Mouse (Mus musculus) heart, postnatal 0 days (tissue): ENCODE results near the gene Vrk3. TPM values are rescaled to one million over a fixed set of nuclear protein-coding genes. Genes with fewer than 3 reads are reported as not detected.

Experiments used
- ATAC-seq: fragments of 200-750 bp; cut with Nextera tagmentation; 2 replicates; pipeline ENCODE4 v1.8.0; 2017; ENCODE audit warnings: low read depth, moderate number of reproducible peaks, moderate library complexity; ENCODE audit not compliant: insufficient read depth
- DNase-seq: peaks from one replicate; pipeline ENCODE4 v3.0.0-alpha.2; 2016; ENCODE audit warnings: low spot score
- H3K27ac ChIP-seq: fragments of 300-500 bp; sonication (generic); 2 replicates; pipeline ENCODE4 v1.5.1; 2014; ENCODE audit warnings: low read depth, mild to moderate bottlenecking
- H3K27me3 ChIP-seq: fragments of 300-500 bp; sonication (generic); 2 replicates; pipeline ENCODE4 v1.6.1; 2014; ENCODE audit warnings: low read length, mixed read lengths; ENCODE audit not compliant: control insufficient read depth, insufficient read depth
- H3K36me3 ChIP-seq: fragments of 300-500 bp; sonication (generic); replicated peaks from 2 replicates; pipeline ENCODE4 v1.6.1; 2014; ENCODE audit warnings: low read length, mixed read lengths; ENCODE audit not compliant: control insufficient read depth, insufficient read depth
- H3K4me1 ChIP-seq: fragments of 300-500 bp; sonication (generic); 2 replicates; pipeline ENCODE4 v1.6.1; 2014; ENCODE audit warnings: antibody characterized with exemption; ENCODE audit not compliant: control insufficient read depth, insufficient read depth
- H3K4me2 ChIP-seq: fragments of 300-500 bp; sonication (generic); 2 replicates; pipeline ENCODE4 v1.6.1; 2014; ENCODE audit warnings: low read depth, mild to moderate bottlenecking, low read length, moderate library complexity
- H3K4me3 ChIP-seq: fragments of 300-500 bp; sonication (generic); 2 replicates; pipeline ENCODE4 v1.5.1; 2014; ENCODE audit warnings: low read depth, low read length
- H3K9ac ChIP-seq: fragments of 300-500 bp; sonication (generic); replicated peaks from 2 replicates; pipeline ENCODE4 v1.6.1; 2014; ENCODE audit warnings: low read depth, low read length, mixed read lengths
- H3K9me3 ChIP-seq: fragments of 300-500 bp; sonication (generic); replicated peaks from 2 replicates; pipeline ENCODE4 v1.6.1; 2016; ENCODE audit warnings: low read length; ENCODE audit not compliant: control insufficient read depth
- CTCF ChIP-seq: IDR thresholded peaks from 2 replicates; pipeline ENCODE4 v1.5.1; 2016; ENCODE audit warnings: antibody characterized with exemption, control low read depth, low read depth
- EP300 ChIP-seq: IDR thresholded peaks from 2 replicates; pipeline ENCODE4 v1.6.1; 2016; ENCODE audit warnings: antibody characterized with exemption, low read depth
- WGBS: fragments of 180-500 bp; shearing (Covaris S2); extraction: QIAGEN DNeasy Blood & Tissue Kit; methylation state at CpG from one replicate; pipeline ENCODE4 v1.1.7; 2014; 5-methylcytosine and 5-hydroxymethylcytosine counted together
- polyA plus RNA-seq: library from polyadenylated mRNA; unstranded; fragments of >200 nt; fragmentation: Nextera tagmentation; extraction: Ambion mirVana; gene quantifications from 2 replicates; pipeline ENCODE4 v1.2.1, GENCODE M21; 2015
- total RNA-seq: library from RNA; depleted of rRNA; stranded (reverse); fragments of >200 nt; gene quantifications from 2 replicates; pipeline ENCODE4 v1.2.3, GENCODE M21; 2014; ENCODE audit warnings: low replicate concordance

The Vrk3 gene
- total and polyA plus RNA-seq, 2 experiments from 2014 or later = 25.7 to 28.7 TPM

GRCm38 (mm10) chr7:44724316-44724715 lies 23.9 kb upstream of the Vrk3 start:
- H3K4me2 ChIP-seq = no peak overlapping the region
- H3K4me1 ChIP-seq = no peaks in the 10 kb centered on the region
- H3K4me3 ChIP-seq = no peak overlapping the region
- H3K27ac ChIP-seq = no peak overlapping the region
- no peaks in the 10 kb centered on the region for H3K9me3 ChIP-seq
- no peaks in the 10 kb centered on the region for H3K36me3 ChIP-seq
- no peak for TF ChIP-seq EP300
- TF ChIP-seq CTCF = peak; percentile 42
- WGBS = 20% methylated on average over 7 of the region's 7 CpGs
- ATAC-seq (no peak), DNase-seq (no peak)
- H3K9ac ChIP-seq = no peak overlapping the region
- no peaks in the 10 kb centered on the region for H3K27me3 ChIP-seq

GRCm38 (mm10) chr7:44726343-44726742 lies 21.9 kb upstream of the Vrk3 start:
- no peaks in the 10 kb centered on the region for H3K36me3 ChIP-seq
- no peak overlapping the region for H3K4me3 ChIP-seq
- 66% methylated on average over 6 of the region's 6 CpGs for WGBS
- H3K4me1 ChIP-seq = no peaks in the 10 kb centered on the region
- ATAC-seq (no peak), DNase-seq (no peak)
- H3K9ac ChIP-seq = no peak overlapping the region
- H3K27me3 ChIP-seq = no peaks in the 10 kb centered on the region
- no peak overlapping the region for H3K27ac ChIP-seq
- H3K4me2 ChIP-seq = no peak overlapping the region
- no peaks in the 10 kb centered on the region for H3K9me3 ChIP-seq
- no peak for TF ChIP-seq CTCF

- ATAC-seq = no peak
- no peaks in the 10 kb centered on the region for H3K27me3 ChIP-seq
- no peaks in the 10 kb centered on the region for H3K9me3 ChIP-seq
- no peak for TF ChIP-seq EP300
- TF ChIP-seq CTCF = no peak
- no peaks in the 10 kb centered on the region for H3K4me1 ChIP-seq
- H3K4me3 ChIP-seq = no peak overlapping the region
- no peak overlapping the region for H3K27ac ChIP-seq
- H3K4me2 ChIP-seq = no peak overlapping the region
- 52% methylated on average over 5 of the region's 5 CpGs for WGBS
- no peaks in the 10 kb centered on the region for H3K36me3 ChIP-seq
- no peak overlapping the region for H3K9ac ChIP-seq
- DNase-seq = no peak
These were observed 21.1 kb upstream of the Vrk3 start for GRCm38 (mm10) chr7:44727151-44727550.

GRCm38 (mm10) chr7:44728082-44728975 lies 19.9 kb upstream of the Vrk3 start:
- Histone ChIP-seq H3K4me3 (no peak overlapping the region), H3K4me1 (no peaks in the 10 kb centered on the region), H3K27ac (no peak overlapping the region), H3K4me2 (no peak overlapping the region), H3K9ac (no peak overlapping the region), H3K9me3 (no peaks in the 10 kb centered on the region), H3K36me3 (no peaks in the 10 kb centered on the region), H3K27me3 (no peaks in the 10 kb centered on the region)
- WGBS = 72% methylated on average over 11 of the region's 11 CpGs
- TF ChIP-seq EP300 (no peak), CTCF (no peak)
- ATAC-seq = no peak
- no peak for DNase-seq

- no peak for TF ChIP-seq EP300
- TF ChIP-seq CTCF = no peak
- H3K36me3 ChIP-seq = no peaks in the 10 kb centered on the region
- 76% methylated on average over 9 of the region's 9 CpGs for WGBS
- no peaks in the 10 kb centered on the region for H3K9me3 ChIP-seq
- H3K4me3 ChIP-seq = no peak overlapping the region
- H3K9ac ChIP-seq = no peak overlapping the region
- no peaks in the 10 kb centered on the region for H3K27me3 ChIP-seq
- ATAC-seq (no peak), DNase-seq (no peak)
- no peak overlapping the region for H3K4me2 ChIP-seq
- no peaks in the 10 kb centered on the region for H3K4me1 ChIP-seq
- H3K27ac ChIP-seq = no peak overlapping the region
These were observed 14.5 kb upstream of the Vrk3 start for GRCm38 (mm10) chr7:44733723-44734122.

- Histone ChIP-seq H3K4me3 (no peak overlapping the region), H3K27me3 (no peaks in the 10 kb centered on the region), H3K4me1 (no peaks in the 10 kb centered on the region), H3K27ac (no peak overlapping the region), H3K9ac (no peak overlapping the region), H3K9me3 (no peaks in the 10 kb centered on the region), H3K36me3 (no peaks in the 10 kb centered on the region), H3K4me2 (no peak overlapping the region)
- DNase-seq (no peak), ATAC-seq (no peak)
- WGBS = 74% methylated on average over 8 of the region's 8 CpGs
- TF ChIP-seq CTCF = no peak
- TF ChIP-seq EP300 = no peak
These were observed 6.9 kb upstream of the Vrk3 start for GRCm38 (mm10) chr7:44741361-44741760.
